Mouse (Mus musculus) natural killer cell, adult 2 months (primary cell): ENCODE measurements around the gene Ssxb10.
"Not testable (repeated sequence)": the region's sequence is repeated elsewhere in the genome, so short reads cannot be mapped to it uniquely, and the experiment has no call there.

Source experiments
- DNase-seq, 2 experiments: peaks; one replicate each; pipeline ENCODE4 v3.0.0; 2022; ENCODE audit warnings: low spot score in 2 of 2

The Ssxb10 gene

GRCm38 (mm10) chrX:8327124-8327523, at the start of gene Ssxb10:
Gene Ssxb10 (plus strand): TSS chrX:8327424.
- no peak for DNase-seq

- no peak for DNase-seq
Measured at GRCm38 (mm10) chrX:8288621-8289020, 38.6 kb upstream of the Ssxb10 start.

- no peak for DNase-seq
Measured at GRCm38 (mm10) chrX:8309302-8309701, 17.9 kb upstream of the Ssxb10 start.

- peak; percentile 46 to 64 for DNase-seq
Measured at GRCm38 (mm10) chrX:8314905-8315304, 12.3 kb upstream of the Ssxb10 start.

GRCm38 (mm10) chrX:8366678-8367077, 39.5 kb downstream of the Ssxb10 start, which contains the start of gene Ssxb9:
Gene Ssxb9 (plus strand): TSS chrX:8366978.
- not testable (repeated sequence) for DNase-seq
